Mouse (Mus musculus): ENCODE results near the gene Ahr. TPM values are rescaled to one million over a fixed set of nuclear protein-coding genes. Genes with fewer than 3 reads are reported as not detected.

Ahr gene
- polyA plus RNA-seq, 1 experiment from 2014 or later: 1.9 TPM

DNA sequence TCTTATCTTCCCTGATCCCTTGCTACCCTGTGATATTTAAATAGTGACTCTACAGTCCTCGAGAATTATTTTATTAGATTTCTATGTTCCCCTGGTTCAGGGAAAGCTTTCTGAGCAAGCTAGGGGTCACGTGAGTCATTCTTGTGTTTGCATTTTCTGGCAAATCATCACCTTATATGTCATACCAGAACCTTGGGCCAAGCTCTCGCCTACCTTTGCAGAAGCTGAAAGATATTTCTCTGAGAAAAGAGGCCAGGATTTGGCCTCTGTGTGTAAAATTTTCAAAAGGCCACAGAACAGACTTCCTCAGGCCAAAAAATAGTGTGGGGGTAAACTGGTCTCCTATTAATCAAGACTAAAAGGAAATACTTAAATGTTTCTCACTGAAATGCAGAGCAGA is 19.2 kb downstream of the Ahr start:
- no peaks in the 10 kb centered on the region for H3K36me3 ChIP-seq (ENCODE audit: control insufficient read depth, insufficient read depth)
- 75% methylated on average over 3 of the region's 3 CpGs for WGBS
- no peaks in the 10 kb centered on the region for H3K4me1 ChIP-seq (replicated peaks; ENCODE audit: control insufficient read depth, insufficient read depth, low read length)
- no peak overlapping the region for H3K9ac ChIP-seq (replicated peaks; ENCODE audit: low read depth, low read length)
- H3K4me2 ChIP-seq (ENCODE audit: low read length): no peak overlapping the region
- no peak overlapping the region for H3K27ac ChIP-seq (ENCODE audit: low read length)
- no peaks in the 10 kb centered on the region for H3K9me3 ChIP-seq (ENCODE audit: control insufficient read depth, low read length)
- ATAC-seq: no peak
- no peak overlapping the region for H3K4me3 ChIP-seq (replicated peaks; ENCODE audit: low read length)
- no peaks in the 10 kb centered on the region for H3K27me3 ChIP-seq (replicated peaks; ENCODE audit: control insufficient read depth, insufficient read depth, low read length)

GRCm38 (mm10) chr12:35514671-35515070 is 20.2 kb downstream of the Ahr start:
- WGBS: 52% methylated on average over 2 of the region's 2 CpGs
- Histone ChIP-seq H3K9me3 (ENCODE audit: control insufficient read depth, low read length) (no peaks in the 10 kb centered on the region), H3K36me3 (ENCODE audit: control insufficient read depth, insufficient read depth) (no peaks in the 10 kb centered on the region), H3K27me3 (replicated peaks; ENCODE audit: control insufficient read depth, insufficient read depth, low read length) (no peaks in the 10 kb centered on the region), H3K9ac (replicated peaks; ENCODE audit: low read depth, low read length) (no peak overlapping the region), H3K4me2 (ENCODE audit: low read length) (no peak overlapping the region), H3K4me1 (replicated peaks; ENCODE audit: control insufficient read depth, insufficient read depth, low read length) (no peaks in the 10 kb centered on the region), H3K4me3 (replicated peaks; ENCODE audit: low read length) (no peak overlapping the region), H3K27ac (ENCODE audit: low read length) (no peak overlapping the region)
- no peak for ATAC-seq

DNA sequence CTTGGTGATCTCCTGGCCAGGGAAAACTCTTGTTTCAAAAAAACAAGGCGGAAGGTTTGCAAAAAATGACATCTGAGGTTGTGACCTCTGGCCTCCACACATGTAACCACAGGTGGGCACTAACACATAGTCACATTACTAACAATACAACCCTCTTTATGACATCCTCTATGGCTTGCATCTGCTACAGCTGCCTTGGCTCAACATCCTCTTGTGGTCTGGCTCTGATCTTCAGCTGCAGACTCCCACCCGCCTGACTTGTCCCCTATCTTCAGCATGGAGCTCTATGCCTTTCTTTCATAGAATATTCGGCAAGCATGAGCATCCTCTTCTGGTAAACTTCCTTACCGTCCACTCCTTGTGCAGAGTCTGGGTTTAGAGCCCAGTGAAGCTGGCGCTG is 24.1 kb downstream of the Ahr start:
- no peak overlapping the region for H3K9ac ChIP-seq (replicated peaks; ENCODE audit: low read depth, low read length)
- WGBS: 95% methylated on average over 5 of the region's 5 CpGs
- no peak overlapping the region for H3K4me2 ChIP-seq (ENCODE audit: low read length)
- H3K9me3 ChIP-seq (ENCODE audit: control insufficient read depth, low read length): no peaks in the 10 kb centered on the region
- no peak overlapping the region for H3K4me3 ChIP-seq (replicated peaks; ENCODE audit: low read length)
- no peak overlapping the region for H3K27ac ChIP-seq (ENCODE audit: low read length)
- ATAC-seq: no peak
- H3K36me3 ChIP-seq (ENCODE audit: control insufficient read depth, insufficient read depth): no peaks in the 10 kb centered on the region
- H3K27me3 ChIP-seq (replicated peaks; ENCODE audit: control insufficient read depth, insufficient read depth, low read length): no peaks in the 10 kb centered on the region
- no peaks in the 10 kb centered on the region for H3K4me1 ChIP-seq (replicated peaks; ENCODE audit: control insufficient read depth, insufficient read depth, low read length)

GRCm38 (mm10) chr12:35506383-35506782 is 28.5 kb downstream of the Ahr start:
- no peaks in the 10 kb centered on the region for H3K4me1 ChIP-seq (replicated peaks; ENCODE audit: control insufficient read depth, insufficient read depth, low read length)
- no peak for ATAC-seq
- H3K9me3 ChIP-seq (ENCODE audit: control insufficient read depth, low read length): no peaks in the 10 kb centered on the region

GRCm38 (mm10) chr12:35504081-35504480 is 30.8 kb downstream of the Ahr start:
- Histone ChIP-seq H3K4me2 (ENCODE audit: low read length) (no peak overlapping the region), H3K27me3 (replicated peaks; ENCODE audit: control insufficient read depth, insufficient read depth, low read length) (no peaks in the 10 kb centered on the region), H3K9me3 (ENCODE audit: control insufficient read depth, low read length) (no peaks in the 10 kb centered on the region), H3K4me1 (replicated peaks; ENCODE audit: control insufficient read depth, insufficient read depth, low read length) (no peaks in the 10 kb centered on the region), H3K4me3 (replicated peaks; ENCODE audit: low read length) (no peak overlapping the region), H3K27ac (ENCODE audit: low read length) (no peak overlapping the region), H3K9ac (replicated peaks; ENCODE audit: low read depth, low read length) (no peak overlapping the region), H3K36me3 (ENCODE audit: control insufficient read depth, insufficient read depth) (no peaks in the 10 kb centered on the region)
- 91% methylated on average over 15 of the region's 15 CpGs for WGBS
- ATAC-seq: no peak

More at GRCm38 (mm10) chr12:35506383-35506782, 28.5 kb downstream of the Ahr start:
- 98% methylated on average over 2 of the region's 2 CpGs for WGBS
- no peak overlapping the region for H3K9ac ChIP-seq (replicated peaks; ENCODE audit: low read depth, low read length)
- H3K36me3 ChIP-seq (ENCODE audit: control insufficient read depth, insufficient read depth): no peaks in the 10 kb centered on the region
- no peak overlapping the region for H3K4me2 ChIP-seq (ENCODE audit: low read length)
- H3K27me3 ChIP-seq (replicated peaks; ENCODE audit: control insufficient read depth, insufficient read depth, low read length): no peaks in the 10 kb centered on the region
- no peak overlapping the region for H3K4me3 ChIP-seq (replicated peaks; ENCODE audit: low read length)
- H3K27ac ChIP-seq (ENCODE audit: low read length): no peak overlapping the region

DNA sequence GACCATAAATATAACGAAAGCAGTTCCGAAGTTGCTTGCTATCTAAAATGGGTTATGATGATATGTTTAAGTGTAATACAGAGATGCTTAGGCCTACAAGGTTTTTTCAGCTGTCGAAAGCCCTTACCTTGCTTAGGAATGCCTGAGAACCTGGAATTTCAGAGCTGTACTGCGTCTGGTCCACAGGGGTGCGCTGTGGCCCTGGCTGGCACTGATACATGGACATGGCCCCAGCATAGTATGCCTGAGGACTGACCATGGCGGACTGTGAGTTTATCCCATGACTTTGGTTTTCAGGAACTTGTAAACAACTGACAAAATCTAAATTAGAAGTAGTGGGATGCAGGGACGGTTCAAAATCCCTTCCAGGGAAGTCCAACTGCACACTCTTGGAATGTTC is 31.3 kb downstream of the Ahr start:
- no peaks in the 10 kb centered on the region for H3K4me1 ChIP-seq (replicated peaks; ENCODE audit: control insufficient read depth, insufficient read depth, low read length)
- H3K4me2 ChIP-seq (ENCODE audit: low read length): no peak overlapping the region
- no peak overlapping the region for H3K27ac ChIP-seq (ENCODE audit: low read length)
- no peaks in the 10 kb centered on the region for H3K9me3 ChIP-seq (ENCODE audit: control insufficient read depth, low read length)
- no peak overlapping the region for H3K4me3 ChIP-seq (replicated peaks; ENCODE audit: low read length)
- H3K36me3 ChIP-seq (ENCODE audit: control insufficient read depth, insufficient read depth): no peaks in the 10 kb centered on the region
- no peaks in the 10 kb centered on the region for H3K27me3 ChIP-seq (replicated peaks; ENCODE audit: control insufficient read depth, insufficient read depth, low read length)
- no peak for ATAC-seq
- WGBS: 90% methylated on average over 7 of the region's 7 CpGs
- no peak overlapping the region for H3K9ac ChIP-seq (replicated peaks; ENCODE audit: low read depth, low read length)

DNA sequence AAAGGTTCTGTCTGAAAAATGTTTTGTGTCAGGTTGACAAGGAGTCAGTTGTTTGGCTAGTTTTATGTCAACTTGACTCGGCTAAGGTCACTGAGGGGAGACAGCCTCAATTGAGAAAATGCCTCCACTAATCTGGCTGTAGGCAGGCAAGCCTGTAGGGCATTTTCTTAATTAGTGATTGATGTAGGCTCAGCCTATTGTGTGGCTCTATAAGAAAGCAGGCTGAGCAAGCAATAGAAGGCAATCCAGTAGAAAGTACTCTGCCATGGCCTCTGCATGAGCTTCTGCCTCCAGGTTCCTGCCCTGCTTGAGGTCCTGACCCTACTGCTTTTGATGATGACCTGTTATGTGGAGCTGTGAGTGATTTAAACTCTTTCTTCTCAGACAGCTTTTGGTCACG is 33.4 kb downstream of the Ahr start:
- ATAC-seq: no peak
- Histone ChIP-seq H3K4me3 (replicated peaks; ENCODE audit: low read length) (no peak overlapping the region), H3K4me1 (replicated peaks; ENCODE audit: control insufficient read depth, insufficient read depth, low read length) (no peaks in the 10 kb centered on the region), H3K9ac (replicated peaks; ENCODE audit: low read depth, low read length) (no peak overlapping the region), H3K9me3 (ENCODE audit: control insufficient read depth, low read length) (no peaks in the 10 kb centered on the region), H3K4me2 (ENCODE audit: low read length) (no peak overlapping the region), H3K36me3 (ENCODE audit: control insufficient read depth, insufficient read depth) (no peaks in the 10 kb centered on the region), H3K27me3 (replicated peaks; ENCODE audit: control insufficient read depth, insufficient read depth, low read length) (no peaks in the 10 kb centered on the region), H3K27ac (ENCODE audit: low read length) (no peak overlapping the region)
- WGBS: 6% methylated on average over 2 of the region's 2 CpGs

GRCm38 (mm10) chr12:35495195-35495594 is 39.6 kb downstream of the Ahr start:
- no peak for ATAC-seq
- Histone ChIP-seq H3K4me3 (replicated peaks; ENCODE audit: low read length) (no peak overlapping the region), H3K27me3 (replicated peaks; ENCODE audit: control insufficient read depth, insufficient read depth, low read length) (no peaks in the 10 kb centered on the region), H3K9me3 (ENCODE audit: control insufficient read depth, low read length) (no peaks in the 10 kb centered on the region), H3K36me3 (ENCODE audit: control insufficient read depth, insufficient read depth) (no peaks in the 10 kb centered on the region), H3K4me1 (replicated peaks; ENCODE audit: control insufficient read depth, insufficient read depth, low read length) (no peaks in the 10 kb centered on the region), H3K4me2 (ENCODE audit: low read length) (no peak overlapping the region), H3K27ac (ENCODE audit: low read length) (no peak overlapping the region), H3K9ac (replicated peaks; ENCODE audit: low read depth, low read length) (no peak overlapping the region)
- WGBS: 66% methylated on average over 4 of the region's 4 CpGs

- 74% methylated on average over 2 of the region's 2 CpGs for WGBS
- Histone ChIP-seq H3K4me3 (replicated peaks; ENCODE audit: low read length) (no peak overlapping the region), H3K4me2 (ENCODE audit: low read length) (no peak overlapping the region), H3K9me3 (ENCODE audit: control insufficient read depth, low read length) (no peaks in the 10 kb centered on the region), H3K4me1 (replicated peaks; ENCODE audit: control insufficient read depth, insufficient read depth, low read length) (no peaks in the 10 kb centered on the region), H3K9ac (replicated peaks; ENCODE audit: low read depth, low read length) (no peak overlapping the region), H3K27ac (ENCODE audit: low read length) (no peak overlapping the region), H3K36me3 (ENCODE audit: control insufficient read depth, insufficient read depth) (no peaks in the 10 kb centered on the region), H3K27me3 (replicated peaks; ENCODE audit: control insufficient read depth, insufficient read depth, low read length) (no peaks in the 10 kb centered on the region)
- ATAC-seq: no peak
These were observed 54.1 kb downstream of the Ahr start for GRCm38 (mm10) chr12:35480764-35481163.

DNA sequence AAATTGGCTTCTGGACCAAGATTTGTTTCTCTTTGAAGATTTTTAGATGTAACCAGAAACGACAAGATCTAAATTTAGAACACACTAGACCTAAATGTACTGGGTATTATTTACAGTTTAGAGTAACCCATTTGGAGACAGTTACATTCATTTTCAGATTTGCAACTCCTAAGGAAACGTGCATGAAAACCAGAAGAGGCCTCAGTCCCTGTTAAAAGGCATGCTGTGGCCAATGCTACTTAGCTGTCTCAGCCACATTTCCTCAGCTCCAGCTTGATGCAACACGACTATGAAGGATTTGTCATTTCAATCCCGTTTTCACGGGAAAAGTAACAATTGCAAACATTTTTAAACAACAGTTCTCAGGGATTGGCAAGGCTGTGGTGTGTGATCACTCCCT is 55.9 kb downstream of the Ahr start:
- Histone ChIP-seq H3K4me1 (replicated peaks; ENCODE audit: control insufficient read depth, insufficient read depth, low read length) (no peaks in the 10 kb centered on the region), H3K9me3 (ENCODE audit: control insufficient read depth, low read length) (no peaks in the 10 kb centered on the region), H3K27me3 (replicated peaks; ENCODE audit: control insufficient read depth, insufficient read depth, low read length) (no peaks in the 10 kb centered on the region), H3K4me3 (replicated peaks; ENCODE audit: low read length) (no peak overlapping the region), H3K4me2 (ENCODE audit: low read length) (no peak overlapping the region), H3K36me3 (ENCODE audit: control insufficient read depth, insufficient read depth) (no peaks in the 10 kb centered on the region), H3K9ac (replicated peaks; ENCODE audit: low read depth, low read length) (no peak overlapping the region), H3K27ac (ENCODE audit: low read length) (no peak overlapping the region)
- ATAC-seq: no peak
- 84% methylated on average over 5 of the region's 5 CpGs for WGBS
